Mouse (Mus musculus) C2C12 (cell line): ENCODE results near the gene Inpp5k. TPM values are rescaled to one million over a fixed set of nuclear protein-coding genes. Genes with fewer than 3 reads are reported as not detected.
"Not testable (repeated sequence)": the region's sequence is repeated elsewhere in the genome, so short reads cannot be mapped to it uniquely, and the experiment has no call there.

ENCODE experiments used
- H3K27me3 ChIP-seq: one replicate; pipeline ENCODE4 v1.6.1; 2011; ENCODE audit not compliant: control insufficient read depth, insufficient read depth, insufficient read length
- H3K36me3 ChIP-seq: one replicate; pipeline ENCODE4 v1.6.1; 2011; ENCODE audit not compliant: control insufficient read depth, insufficient read depth
- H3K4me3 ChIP-seq: one replicate; pipeline ENCODE4 v1.5.1; 2011; ENCODE audit warnings: mild to moderate bottlenecking, control low read depth; ENCODE audit not compliant: poor library complexity, insufficient read depth, severe bottlenecking
- H3K79me2 ChIP-seq: one replicate; pipeline ENCODE4 v1.6.1; 2011; ENCODE audit not compliant: control insufficient read depth, insufficient read depth
- H3K79me3 ChIP-seq: one replicate; pipeline ENCODE4 v1.6.1; 2011; ENCODE audit warnings: low read depth, control low read depth
- H3ac ChIP-seq: one replicate; pipeline ENCODE3; 2011; ENCODE audit warnings: low read depth; ENCODE audit not compliant: control insufficient read depth, insufficient read length
- CEBPB ChIP-seq: IDR thresholded peaks from one replicate; pipeline ENCODE4 v1.6.1; 2011; ENCODE audit warnings: low read depth, mild to moderate bottlenecking, control low read depth, moderate library complexity
- CTCF ChIP-seq: IDR thresholded peaks from one replicate; pipeline ENCODE4 v1.5.1; 2011; ENCODE audit not compliant: control insufficient read depth, insufficient read depth, insufficient read length
- FOSL1 ChIP-seq: IDR thresholded peaks from one replicate; pipeline ENCODE4 v1.8.0; 2011; ENCODE audit warnings: mild to moderate bottlenecking, low read length; ENCODE audit not compliant: poor library complexity, insufficient read depth, severe bottlenecking
- MAX ChIP-seq: IDR thresholded peaks from one replicate; pipeline ENCODE4 v1.6.1; 2011; ENCODE audit warnings: mild to moderate bottlenecking, control low read depth
- MYOD1 ChIP-seq: IDR thresholded peaks from one replicate; pipeline ENCODE4 v1.6.1; 2011; ENCODE audit warnings: low read depth; ENCODE audit not compliant: control insufficient read depth, insufficient read length
- MYOG ChIP-seq: IDR thresholded peaks from one replicate; pipeline ENCODE4 v1.6.1; 2011; ENCODE audit not compliant: control insufficient read depth, insufficient read length; ENCODE audit errors: extremely low read depth
- USF1 ChIP-seq: IDR thresholded peaks from one replicate; pipeline ENCODE4 v1.6.1; 2011; ENCODE audit warnings: low read depth, mild to moderate bottlenecking, control low read depth, moderate library complexity
- polyA plus RNA-seq: library from polyadenylated mRNA; unstranded; fragments of >200 nt; fragmentation: generic; extraction: Trizol; gene quantifications from one replicate; pipeline ENCODE4 v1.2.1, GENCODE M21; 2012; ENCODE audit warnings: missing spikeins

Gene Inpp5k
- polyA plus RNA-seq, 1 experiment, result 8.9 TPM

- H3K79me2 ChIP-seq, result peaks cover 100% of the 10 kb centered on the region
- peaks cover 81% of the 10 kb centered on the region for H3K36me3 ChIP-seq
- peaks cover 85% of the 10 kb centered on the region for H3K79me3 ChIP-seq
- H3K27me3 ChIP-seq, result no peaks in the 10 kb centered on the region
- TF ChIP-seq MYOG (no peak), USF1 (no peak), MAX (no peak), MYOD1 (no peak), FOSL1 (no peak), CEBPB (no peak), CTCF (no peak)
- H3K4me3 ChIP-seq, result no peak overlapping the region
- no peak overlapping the region for H3ac ChIP-seq
These were observed 60.3 kb downstream of the Inpp5k start for GRCm38 (mm10) chr11:75691047-75691446.

GRCm38 (mm10) chr11:75693570-75693969, 62.8 kb downstream of the Inpp5k start:
- Histone ChIP-seq H3ac (no peak overlapping the region), H3K36me3 (peaks cover 98% of the 10 kb centered on the region), H3K27me3 (no peaks in the 10 kb centered on the region), H3K79me3 (peaks cover 92% of the 10 kb centered on the region), H3K79me2 (peaks cover 100% of the 10 kb centered on the region), H3K4me3 (no peak overlapping the region)
- no peak for TF ChIP-seq CTCF
- TF ChIP-seq USF1, result no peak
- no peak for TF ChIP-seq MYOD1
- TF ChIP-seq FOSL1, result no peak
- no peak for TF ChIP-seq CEBPB
- TF ChIP-seq MYOG, result no peak
- no peak for TF ChIP-seq MAX

GRCm38 (mm10) chr11:75697464-75697863, 66.7 kb downstream of the Inpp5k start:
- H3K79me3 ChIP-seq, result peaks cover 78% of the 10 kb centered on the region
- peaks cover 99% of the 10 kb centered on the region for H3K79me2 ChIP-seq
- not testable (repeated sequence) for H3ac ChIP-seq, H3K4me3 ChIP-seq, H3K27me3 ChIP-seq
- H3K36me3 ChIP-seq, result peaks cover 99% of the 10 kb centered on the region

Other genes with a start within 250 kb of the Inpp5k start
- 1,152 TPM for gene Serpinf1, start 208.3 kb upstream of the Inpp5k start, polyA plus RNA-seq
- 0.07 TPM for gene Serpinf2, start 191.4 kb upstream of the Inpp5k start, polyA plus RNA-seq
- gene Wdr81, start 176.3 kb upstream of the Inpp5k start, polyA plus RNA-seq, result 21.6 TPM
- gene Tlcd2, start 169.3 kb upstream of the Inpp5k start, polyA plus RNA-seq, result 1.5 TPM
- gene Prpf8, start 144.2 kb upstream of the Inpp5k start, polyA plus RNA-seq, result 104 TPM
- gene Rilp, start 120.9 kb upstream of the Inpp5k start, polyA plus RNA-seq, result 3.2 TPM
- 0.11 TPM for gene Scarf1, start 117.4 kb upstream of the Inpp5k start, polyA plus RNA-seq
- gene Slc43a2, start 99.3 kb upstream of the Inpp5k start, polyA plus RNA-seq, result 2.2 TPM
- 118 TPM for gene Pitpna, start 42.9 kb upstream of the Inpp5k start, polyA plus RNA-seq
- 166 TPM for gene Myo1c, start 19.5 kb downstream of the Inpp5k start, polyA plus RNA-seq
- 39.3 TPM for gene Crk, start 48.3 kb downstream of the Inpp5k start, polyA plus RNA-seq
- 528 TPM for gene Ywhae, start 101.9 kb downstream of the Inpp5k start, polyA plus RNA-seq
- gene Doc2b, start 165.1 kb downstream of the Inpp5k start, polyA plus RNA-seq, result 0.04 TPM